Mouse (Mus musculus): Measurements from ENCODE around the gene Eef2. TPM values are rescaled to one million over a fixed set of nuclear protein-coding genes. Genes with fewer than 3 reads are reported as not detected.

The Eef2 gene
- polyA plus RNA-seq, 1 experiment = 3,891 TPM

GRCm38 (mm10) chr10:81191342-81191982 is 15.0 kb downstream of the Eef2 start:
- Histone ChIP-seq H3K4me2 (ENCODE audit: low read depth) (peak overlapping the region; percentile 86), H3ac (ENCODE audit: control insufficient read depth, insufficient read length) (no peak overlapping the region), H3K36me3 (ENCODE audit: control insufficient read depth, insufficient read depth) (peaks cover 5% of the 10 kb centered on the region), H3K79me2 (ENCODE audit: control insufficient read depth, insufficient read depth) (peaks cover 4% of the 10 kb centered on the region), H3K4me3 (peak overlapping the region; percentile 15), H3K27me3 (ENCODE audit: control insufficient read depth, insufficient read depth, insufficient read length) (no peaks in the 10 kb centered on the region)
- no peak for TF ChIP-seq TCF12 (IDR thresholded peaks at IDR 0.05; ENCODE audit: insufficient read depth, poor library complexity, severe bottlenecking)
- TF ChIP-seq REST (IDR thresholded peaks at IDR 0.05; ENCODE audit: insufficient read depth, insufficient read length) = no peak
- no peak for TF ChIP-seq TCF3 (IDR thresholded peaks at IDR 0.05; ENCODE audit: insufficient read length, low read depth)
- no peak for TF ChIP-seq MAX (IDR thresholded peaks at IDR 0.05; ENCODE audit: low read depth)
- TF ChIP-seq MYOD1 (IDR thresholded peaks at IDR 0.05; ENCODE audit: control insufficient read depth in 1 of 3, insufficient read length in 2 of 3, low read depth in 2 of 3) = no peak
- TF ChIP-seq USF1 (IDR thresholded peaks at IDR 0.05; ENCODE audit: low read depth) = no peak
- no peak for TF ChIP-seq POLR2AphosphoS2 (IDR thresholded peaks at IDR 0.05; ENCODE audit: insufficient read length, low read depth)
- TF ChIP-seq E2F4 (IDR thresholded peaks at IDR 0.05; ENCODE audit: insufficient read depth) = no peak
- TF ChIP-seq POLR2A (IDR thresholded peaks at IDR 0.05; ENCODE audit: insufficient read length, low read depth) = no peak
- no peak for TF ChIP-seq SRF (IDR thresholded peaks at IDR 0.05; ENCODE audit: control insufficient read depth, insufficient read length, low read depth)
- TF ChIP-seq MYOG (IDR thresholded peaks at IDR 0.05; ENCODE audit: control insufficient read depth in 1 of 3, insufficient read depth in 1 of 3, insufficient read length in 2 of 3, low read depth in 2 of 3) = no peak
- no peak for TF ChIP-seq CEBPB (IDR thresholded peaks at IDR 0.05; ENCODE audit: insufficient read depth, poor library complexity, severe bottlenecking)

GRCm38 (mm10) chr10:81192270-81192967 is 16.0 kb downstream of the Eef2 start:
- TF ChIP-seq SRF (IDR thresholded peaks at IDR 0.05; ENCODE audit: control insufficient read depth, insufficient read length, low read depth) (no peak), CEBPB (IDR thresholded peaks at IDR 0.05; ENCODE audit: insufficient read depth, poor library complexity, severe bottlenecking) (no peak), MYOD1 (IDR thresholded peaks at IDR 0.05; ENCODE audit: control insufficient read depth in 1 of 3, insufficient read length in 2 of 3, low read depth in 2 of 3) (peak in 1 of 3 experiments; percentile 8), MYOG (IDR thresholded peaks at IDR 0.05; ENCODE audit: control insufficient read depth in 1 of 3, insufficient read depth in 1 of 3, insufficient read length in 2 of 3, low read depth in 2 of 3) (peak in 2 of 3 experiments; percentile 14 to 44), MAX (IDR thresholded peaks at IDR 0.05; ENCODE audit: low read depth) (no peak), USF1 (IDR thresholded peaks at IDR 0.05; ENCODE audit: low read depth) (no peak), E2F4 (IDR thresholded peaks at IDR 0.05; ENCODE audit: insufficient read depth) (no peak), TCF3 (IDR thresholded peaks at IDR 0.05; ENCODE audit: insufficient read length, low read depth) (no peak), POLR2AphosphoS2 (IDR thresholded peaks at IDR 0.05; ENCODE audit: insufficient read length, low read depth) (peak; percentile 95), REST (IDR thresholded peaks at IDR 0.05; ENCODE audit: insufficient read depth, insufficient read length) (no peak), POLR2A (IDR thresholded peaks at IDR 0.05; ENCODE audit: insufficient read length, low read depth) (peak; percentile 81), TCF12 (IDR thresholded peaks at IDR 0.05; ENCODE audit: insufficient read depth, poor library complexity, severe bottlenecking) (no peak)
- Histone ChIP-seq H3ac (ENCODE audit: control insufficient read depth, insufficient read length) (peak overlapping the region; percentile 65), H3K36me3 (ENCODE audit: control insufficient read depth, insufficient read depth) (peaks cover 5% of the 10 kb centered on the region), H3K79me2 (ENCODE audit: control insufficient read depth, insufficient read depth) (no peaks in the 10 kb centered on the region), H3K4me2 (ENCODE audit: low read depth) (peak overlapping the region; percentile 86), H3K4me3 (peak overlapping the region; percentile 15), H3K27me3 (ENCODE audit: control insufficient read depth, insufficient read depth, insufficient read length) (no peaks in the 10 kb centered on the region)

DNA sequence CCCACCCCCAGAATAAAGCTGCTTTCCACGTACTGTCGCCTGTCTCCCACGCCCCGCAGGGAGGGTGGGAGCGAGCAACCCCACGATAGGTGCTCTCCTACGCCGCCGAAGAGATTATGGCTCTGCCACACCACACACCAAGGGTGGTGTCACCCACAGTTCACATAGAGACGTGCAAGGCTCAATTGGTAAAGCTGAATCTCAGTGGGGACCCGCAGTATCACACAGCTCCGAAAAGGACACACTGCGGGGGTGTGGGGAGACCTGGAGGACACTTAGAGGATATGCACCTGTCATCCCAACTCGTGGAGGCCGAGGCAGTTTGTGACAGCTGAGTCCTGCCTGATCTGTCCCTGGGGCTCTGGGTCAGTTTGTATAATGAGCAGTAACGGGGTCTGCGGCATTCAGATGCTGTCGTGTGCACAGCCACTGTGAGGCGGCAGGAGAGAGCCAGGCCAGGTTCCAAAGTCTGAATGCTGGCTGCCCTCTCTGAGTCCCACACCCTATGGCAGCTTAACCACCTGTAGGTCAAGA is 16.6 kb downstream of the Eef2 start:
- TF ChIP-seq USF1 (IDR thresholded peaks at IDR 0.05; ENCODE audit: low read depth) (no peak), REST (IDR thresholded peaks at IDR 0.05; ENCODE audit: insufficient read depth, insufficient read length) (no peak), MAX (IDR thresholded peaks at IDR 0.05; ENCODE audit: low read depth) (no peak), MYOG (IDR thresholded peaks at IDR 0.05; ENCODE audit: control insufficient read depth in 1 of 3, insufficient read depth in 1 of 3, insufficient read length in 2 of 3, low read depth in 2 of 3) (peak in 2 of 3 experiments; percentile 10 to 77), MYOD1 (IDR thresholded peaks at IDR 0.05; ENCODE audit: control insufficient read depth in 1 of 3, insufficient read length in 2 of 3, low read depth in 2 of 3) (peak; percentile 45 to 98 (median 93)), CEBPB (IDR thresholded peaks at IDR 0.05; ENCODE audit: insufficient read depth, poor library complexity, severe bottlenecking) (no peak), E2F4 (IDR thresholded peaks at IDR 0.05; ENCODE audit: insufficient read depth) (no peak), SRF (IDR thresholded peaks at IDR 0.05; ENCODE audit: control insufficient read depth, insufficient read length, low read depth) (no peak), TCF12 (IDR thresholded peaks at IDR 0.05; ENCODE audit: insufficient read depth, poor library complexity, severe bottlenecking) (no peak), POLR2AphosphoS2 (IDR thresholded peaks at IDR 0.05; ENCODE audit: insufficient read length, low read depth) (no peak), TCF3 (IDR thresholded peaks at IDR 0.05; ENCODE audit: insufficient read length, low read depth) (peak; percentile 49), POLR2A (IDR thresholded peaks at IDR 0.05; ENCODE audit: insufficient read length, low read depth) (peak; percentile 11)
- peak overlapping the region; percentile 65 for H3ac ChIP-seq (ENCODE audit: control insufficient read depth, insufficient read length)
- H3K36me3 ChIP-seq (ENCODE audit: control insufficient read depth, insufficient read depth) = peaks cover 5% of the 10 kb centered on the region
- H3K79me2 ChIP-seq (ENCODE audit: control insufficient read depth, insufficient read depth) = no peaks in the 10 kb centered on the region
- H3K27me3 ChIP-seq (ENCODE audit: control insufficient read depth, insufficient read depth, insufficient read length) = no peaks in the 10 kb centered on the region
- H3K4me3 ChIP-seq = peak overlapping the region; percentile 15
- H3K4me2 ChIP-seq (ENCODE audit: low read depth) = peak overlapping the region; percentile 86
